Mouse (Mus musculus) midbrain, embryonic 14.5 days (tissue): ENCODE measurements around the gene Itch. TPM values are rescaled to one million over a fixed set of nuclear protein-coding genes. Genes with fewer than 3 reads are reported as not detected.

Experiments
- ATAC-seq: fragments of 200-750 bp; cut with Nextera tagmentation; 2 replicates; pipeline ENCODE4 v1.8.0; 2017; ENCODE audit warnings: moderate number of reproducible peaks, moderate library complexity; ENCODE audit not compliant: low FRiP score, low TSS enrichment
- DNase-seq: peaks from one replicate; pipeline ENCODE4 v3.0.0-alpha.2; 2015
- H3K27ac ChIP-seq: fragments of 300-500 bp; sonication (generic); replicated peaks from 2 replicates; pipeline ENCODE4 v1.5.1; 2014; ENCODE audit warnings: mild to moderate bottlenecking, low read depth, low read length, moderate library complexity
- H3K27me3 ChIP-seq: fragments of 300-500 bp; sonication (generic); 2 replicates; pipeline ENCODE4 v1.6.1; 2014; ENCODE audit warnings: low read length, control low read depth, mixed read lengths; ENCODE audit not compliant: control insufficient read depth, insufficient read depth
- H3K36me3 ChIP-seq: fragments of 300-500 bp; sonication (generic); 2 replicates; pipeline ENCODE4 v1.6.1; 2014; ENCODE audit warnings: low read length, control low read depth; ENCODE audit not compliant: control insufficient read depth, insufficient read depth
- H3K4me1 ChIP-seq: fragments of 300-500 bp; sonication (generic); 2 replicates; pipeline ENCODE4 v1.6.1; 2014; ENCODE audit warnings: mild to moderate bottlenecking, antibody characterized with exemption, low read length, control low read depth; ENCODE audit not compliant: control insufficient read depth, insufficient read depth
- H3K4me2 ChIP-seq: fragments of 300-500 bp; sonication (generic); 2 replicates; pipeline ENCODE4 v1.6.1; 2014; ENCODE audit warnings: mild to moderate bottlenecking, low read length, moderate library complexity
- H3K4me3 ChIP-seq: fragments of 300-500 bp; sonication (generic); replicated peaks from 2 replicates; pipeline ENCODE4 v1.5.1; 2014; ENCODE audit warnings: low read depth, low read length
- H3K9ac ChIP-seq: fragments of 300-500 bp; sonication (generic); replicated peaks from 2 replicates; pipeline ENCODE4 v1.6.1; 2014; ENCODE audit warnings: mild to moderate bottlenecking, low read length, moderate library complexity
- H3K9me3 ChIP-seq: fragments of 300-500 bp; sonication (generic); 2 replicates; pipeline ENCODE4 v1.6.1; 2016; ENCODE audit warnings: low read length, control low read depth, mixed read lengths; ENCODE audit not compliant: control insufficient read depth
- WGBS: fragments of 180-500 bp; shearing (Covaris S2); extraction: QIAGEN DNeasy Blood & Tissue Kit; methylation state at CpG from one replicate; pipeline ENCODE4 v1.1.7; 2014; 5-methylcytosine and 5-hydroxymethylcytosine counted together
- polyA plus RNA-seq: library from polyadenylated mRNA; unstranded; fragments of >200 nt; fragmentation: Nextera tagmentation; extraction: Ambion mirVana; gene quantifications from 2 replicates; pipeline ENCODE4 v1.2.1, GENCODE M21; 2014

Itch gene
- polyA plus RNA-seq, 1 experiment from 2014 or later = 42.9 TPM

DNA sequence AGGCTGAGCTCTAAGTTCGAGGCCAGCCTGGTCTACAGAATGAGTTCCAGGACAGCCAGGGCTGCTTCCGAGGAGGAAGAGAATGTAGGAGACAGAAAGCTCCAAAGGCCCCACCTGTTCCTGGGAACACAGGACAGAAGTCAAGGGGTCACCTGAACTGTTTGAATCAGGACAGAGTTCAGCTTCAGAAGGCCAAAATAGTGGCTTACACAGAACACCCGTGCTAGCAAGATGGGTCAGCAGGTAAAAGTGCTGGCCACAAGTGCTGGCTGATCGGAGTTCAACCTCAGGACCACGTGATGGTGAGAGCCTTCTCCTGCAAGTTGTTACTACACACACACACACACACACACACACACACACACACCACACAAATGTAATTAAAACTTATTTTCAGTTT is 133.6 kb downstream of the Itch start:
- no peak overlapping the region for H3K4me2 ChIP-seq
- no peak overlapping the region for H3K4me3 ChIP-seq
- H3K27me3 ChIP-seq = no peaks in the 10 kb centered on the region
- H3K4me1 ChIP-seq = no peaks in the 10 kb centered on the region
- H3K36me3 ChIP-seq = no peaks in the 10 kb centered on the region
- H3K9me3 ChIP-seq = no peaks in the 10 kb centered on the region
- WGBS = 82% methylated on average over 5 of the region's 5 CpGs
- ATAC-seq (no peak), DNase-seq (no peak)
- no peak overlapping the region for H3K9ac ChIP-seq
- no peak overlapping the region for H3K27ac ChIP-seq

DNA sequence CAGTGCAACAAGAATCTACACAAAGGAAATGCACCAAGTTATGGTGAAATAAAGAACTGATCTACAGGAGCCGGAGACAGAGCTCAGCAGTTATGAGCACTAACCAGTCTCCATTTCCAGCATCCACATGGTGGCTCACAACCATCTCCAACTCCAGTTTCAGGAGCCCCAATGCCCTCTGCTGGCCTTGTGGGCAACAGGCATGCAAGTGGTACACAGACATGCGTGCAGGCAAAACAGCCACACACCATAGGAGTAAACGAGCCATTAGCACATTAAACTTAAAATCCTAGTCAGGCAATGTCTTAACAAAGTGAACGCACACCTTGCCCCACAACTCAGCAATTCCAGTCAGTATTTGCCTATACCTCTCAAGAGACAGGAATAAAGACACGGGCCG is 138.6 kb downstream of the Itch start:
- no peaks in the 10 kb centered on the region for H3K9me3 ChIP-seq
- no peaks in the 10 kb centered on the region for H3K27me3 ChIP-seq
- WGBS = 86% methylated on average over 6 of the region's 6 CpGs
- no peaks in the 10 kb centered on the region for H3K36me3 ChIP-seq
- ATAC-seq (no peak), DNase-seq (peak; percentile 17)
- no peak overlapping the region for H3K4me3 ChIP-seq
- no peak overlapping the region for H3K27ac ChIP-seq
- peaks cover 1% of the 10 kb centered on the region; the same call in 1 of the 2 replicates for H3K4me1 ChIP-seq
- no peak overlapping the region for H3K9ac ChIP-seq
- no peak overlapping the region for H3K4me2 ChIP-seq

- H3K36me3 ChIP-seq = peaks cover 1% of the 10 kb centered on the region
These were observed 139.3 kb downstream of the Itch start for GRCm38 (mm10) chr2:155272396-155273170.

GRCm38 (mm10) chr2:155273603-155274002 is 140.3 kb downstream of the Itch start:
- WGBS = 89% methylated on average over 8 of the region's 8 CpGs
- no peak for DNase-seq

More at GRCm38 (mm10) chr2:155272396-155273170, 139.3 kb downstream of the Itch start:
- no peak overlapping the region for H3K4me3 ChIP-seq
- no peaks in the 10 kb centered on the region for H3K27me3 ChIP-seq
- no peak overlapping the region for H3K27ac ChIP-seq
- no peaks in the 10 kb centered on the region for H3K9me3 ChIP-seq
- H3K4me1 ChIP-seq = peaks cover 7% of the 10 kb centered on the region
- H3K4me2 ChIP-seq = no peak overlapping the region
- WGBS = 83% methylated on average over 10 of the region's 10 CpGs
- ATAC-seq (no peak), DNase-seq (no peak)
- no peak overlapping the region for H3K9ac ChIP-seq

GRCm38 (mm10) chr2:155276195-155276594 is 142.9 kb downstream of the Itch start, which contains the start of gene Map1lc3a:
Gene Map1lc3a, plus strand, starts transcription at chr2:155276297.
- peak within 1 kb of the TSS; percentile 87 for H3K27ac ChIP-seq
- H3K4me2 ChIP-seq = peak within 1 kb of the TSS; percentile 82
- ATAC-seq = peak; percentile 93
- peak within 1 kb of the TSS; percentile 95 for H3K9ac ChIP-seq
- H3K27me3 ChIP-seq = no peaks in the 10 kb centered on the region
- peaks cover 22% of the 10 kb centered on the region for H3K36me3 ChIP-seq
- peaks cover 10% of the 10 kb centered on the region for H3K4me1 ChIP-seq
- under 1% methylated on average over 47 of the region's 47 CpGs for WGBS
- no peaks in the 10 kb centered on the region for H3K9me3 ChIP-seq
- H3K4me3 ChIP-seq = peak within 1 kb of the TSS; percentile 94
- peak; percentile 98 for DNase-seq

More at GRCm38 (mm10) chr2:155273603-155274002, 140.3 kb downstream of the Itch start:
- no peak for ATAC-seq
- no peak overlapping the region for H3K4me3 ChIP-seq
- H3K4me2 ChIP-seq = no peak overlapping the region
- peaks cover 10% of the 10 kb centered on the region for H3K36me3 ChIP-seq
- H3K9ac ChIP-seq = no peak overlapping the region
- no peaks in the 10 kb centered on the region for H3K27me3 ChIP-seq
- no peak overlapping the region for H3K27ac ChIP-seq
- no peaks in the 10 kb centered on the region for H3K9me3 ChIP-seq
- peaks cover 10% of the 10 kb centered on the region for H3K4me1 ChIP-seq

Other genes with a start within 250 kb of the Itch start
- 78.8 and 80.1 TPM in 2 replicates for gene Eif2s2, start 240.6 kb upstream of the Itch start, polyA plus RNA-seq
- 0.11 and 0.22 TPM in 2 replicates for gene Gm14226, start 115.2 kb upstream of the Itch start, polyA plus RNA-seq
- 35.9 and 41.8 TPM in 2 replicates for gene Ahcy, start 59.0 kb upstream of the Itch start, polyA plus RNA-seq
- 698 and 838 TPM in 2 replicates for gene Dynlrb1, start 103.0 kb downstream of the Itch start, polyA plus RNA-seq
- gene Map1lc3a, start 142.8 kb downstream of the Itch start, polyA plus RNA-seq = 435 and 604 TPM in 2 replicates
- gene Pigu, start 223.9 kb downstream of the Itch start, polyA plus RNA-seq = 63.5 and 65.8 TPM in 2 replicates
- gene Trp53inp2, start 247.6 kb downstream of the Itch start, polyA plus RNA-seq = 82.5 and 98.6 TPM in 2 replicates